Mouse (Mus musculus) testis, adult 2 months (tissue): ENCODE data around the gene Ankrd7. TPM values are rescaled to one million over a fixed set of nuclear protein-coding genes. Genes with fewer than 3 reads are reported as not detected.
"Not testable (repeated sequence)": the region's sequence is repeated elsewhere in the genome, so short reads cannot be mapped to it uniquely, and the experiment has no call there.

Source experiments
- H3K27ac ChIP-seq: fragments of 200-500 bp; 2 replicates; pipeline ENCODE4 v1.5.1; 2012; ENCODE audit warnings: low read depth, low read length; ENCODE audit not compliant: control insufficient read depth, insufficient read depth
- H3K27me3 ChIP-seq: fragments of 200-500 bp; 2 replicates; pipeline ENCODE4 v1.6.1; 2012; ENCODE audit warnings: mild to moderate bottlenecking, low read length, moderate library complexity; ENCODE audit not compliant: control insufficient read depth, insufficient read depth
- H3K36me3 ChIP-seq: fragments of 200-500 bp; 2 replicates; pipeline ENCODE4 v1.6.1; 2012; ENCODE audit warnings: mild to moderate bottlenecking, low read length; ENCODE audit not compliant: control insufficient read depth, insufficient read depth
- H3K4me1 ChIP-seq: fragments of 200-500 bp; 2 replicates; pipeline ENCODE4 v1.6.1; 2012; ENCODE audit warnings: low read length; ENCODE audit not compliant: control insufficient read depth, insufficient read depth
- H3K4me3 ChIP-seq: fragments of 200-500 bp; 2 replicates; pipeline ENCODE4 v1.5.1; 2012; ENCODE audit warnings: low read depth, mild to moderate bottlenecking, low read length, moderate library complexity, mixed read lengths; ENCODE audit not compliant: control insufficient read depth
- CTCF ChIP-seq: fragments of 200-500 bp; IDR thresholded peaks from 2 replicates; pipeline ENCODE4 v1.5.1; 2012; ENCODE audit warnings: low read depth, mild to moderate bottlenecking, inconsistent platforms, low read length, moderate library complexity; ENCODE audit not compliant: control insufficient read depth, insufficient read depth, insufficient replicate concordance
- POLR2A ChIP-seq: fragments of 200-500 bp; IDR thresholded peaks from 2 replicates; pipeline ENCODE4 v1.6.1; 2012; ENCODE audit warnings: low read depth, mild to moderate bottlenecking, inconsistent platforms, low read length, moderate library complexity; ENCODE audit not compliant: control insufficient read depth
- polyA plus RNA-seq: library from polyadenylated mRNA; depleted of rRNA; stranded (reverse); fragments of >200 nt; gene quantifications from 2 replicates; pipeline ENCODE4 v1.2.3, GENCODE M21; 2012; rRNA removed

Gene Ankrd7
- 33.0 and 55.8 TPM in 2 replicates for polyA plus RNA-seq

DNA sequence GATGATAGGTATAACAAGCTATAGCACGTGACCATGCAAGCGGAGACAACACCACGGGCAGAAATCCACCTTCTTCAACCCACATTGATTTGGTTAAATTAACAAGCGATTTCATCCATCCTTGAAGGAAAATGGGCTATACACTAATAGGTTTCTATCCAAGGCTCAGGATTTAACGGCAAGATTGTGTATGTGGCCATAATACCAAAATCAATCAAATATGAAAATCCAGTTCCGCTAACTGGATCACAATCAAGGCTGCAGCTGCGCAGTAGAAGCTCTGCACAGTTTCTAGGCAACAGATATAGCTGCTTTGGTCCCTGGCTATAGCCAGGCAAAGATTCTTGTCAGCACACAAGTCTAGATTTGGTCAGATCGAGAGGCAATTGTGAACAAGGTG, at the start of gene Ankrd7:
Gene Ankrd7, plus strand, starts transcription at position 301 of the 400 bp plus-strand sequence.
- no peaks in the 10 kb centered on the region for H3K36me3 ChIP-seq
- peak within 1 kb of the TSS; percentile 92 for H3K4me3 ChIP-seq
- H3K27me3 ChIP-seq = no peaks in the 10 kb centered on the region
- peak within 1 kb of the TSS; percentile 63 for H3K27ac ChIP-seq
- H3K4me1 ChIP-seq = peaks cover 2% of the 10 kb centered on the region; the same call in 1 of the 2 replicates
- no peak for TF ChIP-seq CTCF
- no peak for TF ChIP-seq POLR2A

DNA sequence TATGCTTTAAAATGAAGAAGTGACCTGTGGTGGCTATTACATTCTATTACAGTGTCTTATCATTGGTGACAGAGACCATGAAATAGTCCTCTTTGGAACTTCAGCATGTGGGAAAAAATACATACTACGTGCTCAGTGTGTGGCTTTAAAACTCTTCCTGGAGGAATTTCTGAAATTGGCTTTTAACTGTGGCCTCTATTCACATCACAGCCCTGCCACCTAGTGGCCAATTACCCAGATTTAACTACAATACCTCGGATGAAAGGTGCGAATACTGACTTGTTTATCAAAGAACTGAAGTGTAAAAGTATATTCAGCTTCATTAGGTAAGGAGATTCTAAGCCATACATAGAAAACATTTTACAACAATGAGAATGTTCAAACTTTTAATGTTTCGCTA, 46.8 kb upstream of the Ankrd7 start:
- no peak overlapping the region for H3K4me3 ChIP-seq
- no peaks in the 10 kb centered on the region for H3K36me3 ChIP-seq
- peak; percentile 4; the same call in 1 of the 2 replicates for TF ChIP-seq CTCF
- no peak for TF ChIP-seq POLR2A
- H3K27me3 ChIP-seq = no peaks in the 10 kb centered on the region
- H3K27ac ChIP-seq = no peak overlapping the region
- no peaks in the 10 kb centered on the region for H3K4me1 ChIP-seq

DNA sequence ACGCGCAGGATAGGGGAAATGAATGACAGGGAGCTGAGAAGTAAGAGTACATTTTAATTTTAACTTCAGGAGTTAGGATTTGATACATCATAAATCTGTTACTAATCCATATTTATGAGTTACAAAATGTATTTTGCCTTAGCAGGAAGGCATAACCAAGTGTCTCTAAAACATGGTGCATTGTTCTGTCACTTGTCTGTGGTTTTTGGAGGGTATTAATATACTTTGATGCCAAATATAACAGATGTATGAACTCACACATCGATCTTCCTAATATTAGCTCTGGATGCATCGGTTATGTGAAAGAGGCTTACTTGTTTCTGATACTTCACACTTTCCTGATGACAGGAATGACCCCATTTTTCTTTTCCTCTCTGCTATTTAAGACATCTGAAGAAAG, 45.9 kb upstream of the Ankrd7 start:
- H3K27ac ChIP-seq = no peak overlapping the region
- H3K4me1 ChIP-seq = no peaks in the 10 kb centered on the region
- H3K27me3 ChIP-seq = no peaks in the 10 kb centered on the region
- no peak overlapping the region for H3K4me3 ChIP-seq
- no peaks in the 10 kb centered on the region for H3K36me3 ChIP-seq
- TF ChIP-seq POLR2A (no peak), CTCF (no peak)

DNA sequence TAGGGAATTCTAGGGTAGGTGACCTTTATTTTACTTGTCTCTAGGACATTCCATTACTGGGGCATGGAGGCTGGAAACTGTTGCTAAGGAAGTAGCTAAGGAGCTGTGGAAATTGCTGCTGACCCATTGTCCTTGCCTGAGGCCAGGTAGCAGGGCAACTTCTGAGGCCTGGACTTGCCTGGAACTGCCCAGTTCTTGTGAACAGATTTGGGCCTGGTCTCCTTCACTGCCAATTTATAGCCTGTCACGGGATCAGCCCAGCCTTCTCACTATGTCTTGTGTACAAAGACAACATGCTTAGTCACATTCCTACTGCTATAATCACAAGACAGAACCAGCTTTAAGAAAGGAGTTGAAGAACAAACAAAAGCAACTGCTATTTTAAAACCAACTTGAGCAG, 43.3 kb upstream of the Ankrd7 start:
- Histone ChIP-seq H3K27ac (no peak overlapping the region), H3K27me3 (no peaks in the 10 kb centered on the region), H3K36me3 (no peaks in the 10 kb centered on the region), H3K4me1 (no peaks in the 10 kb centered on the region), H3K4me3 (no peak overlapping the region)
- TF ChIP-seq CTCF (no peak), POLR2A (no peak)

DNA sequence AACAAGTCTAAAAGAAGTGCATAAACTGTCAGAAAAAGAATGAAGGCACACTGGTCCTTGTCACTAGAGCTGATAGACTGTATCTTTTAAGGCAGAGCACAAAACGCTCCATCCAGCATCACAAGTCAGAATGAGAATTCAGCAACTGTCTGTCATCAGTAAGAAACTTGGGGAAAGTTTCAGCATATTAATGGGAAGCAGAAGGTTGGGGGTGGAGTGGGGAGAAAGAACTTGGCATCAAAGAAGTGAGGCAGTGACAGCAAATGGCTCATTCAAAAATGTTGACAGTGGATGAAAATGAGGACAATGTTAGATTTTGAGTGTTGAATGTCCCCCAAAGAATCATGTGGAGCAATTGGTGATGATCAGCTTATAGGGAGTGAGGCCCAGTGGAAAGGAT, 33.2 kb upstream of the Ankrd7 start:
- H3K4me3 ChIP-seq = no peak overlapping the region
- no peak overlapping the region for H3K27ac ChIP-seq
- TF ChIP-seq CTCF (no peak), POLR2A (no peak)

DNA sequence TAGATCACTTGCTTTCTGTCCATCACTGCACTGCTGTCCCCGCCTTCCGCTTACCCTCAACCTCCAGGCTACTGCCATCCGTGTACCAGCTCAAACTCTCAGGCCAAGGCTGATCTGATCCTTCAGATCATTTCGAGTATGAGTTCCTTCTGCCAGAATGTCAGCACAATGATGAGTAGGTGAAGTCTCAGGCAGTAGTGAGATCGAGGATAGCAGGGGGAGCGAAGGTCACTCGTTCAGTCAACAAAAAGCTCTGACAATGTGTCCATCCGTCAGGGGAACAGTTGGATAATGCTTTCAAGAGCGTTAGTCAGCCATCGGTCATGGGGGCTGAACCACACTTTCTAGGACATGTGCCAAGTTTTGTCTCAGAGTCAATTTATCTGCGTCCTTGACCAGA, 21.6 kb upstream of the Ankrd7 start:
- not testable (repeated sequence) for H3K27ac ChIP-seq, H3K36me3 ChIP-seq, H3K4me1 ChIP-seq, H3K27me3 ChIP-seq, H3K4me3 ChIP-seq

More for the DNA sequence above, 33.2 kb upstream of the Ankrd7 start:
- no peaks in the 10 kb centered on the region for H3K27me3 ChIP-seq
- no peaks in the 10 kb centered on the region for H3K36me3 ChIP-seq
- H3K4me1 ChIP-seq = no peaks in the 10 kb centered on the region

DNA sequence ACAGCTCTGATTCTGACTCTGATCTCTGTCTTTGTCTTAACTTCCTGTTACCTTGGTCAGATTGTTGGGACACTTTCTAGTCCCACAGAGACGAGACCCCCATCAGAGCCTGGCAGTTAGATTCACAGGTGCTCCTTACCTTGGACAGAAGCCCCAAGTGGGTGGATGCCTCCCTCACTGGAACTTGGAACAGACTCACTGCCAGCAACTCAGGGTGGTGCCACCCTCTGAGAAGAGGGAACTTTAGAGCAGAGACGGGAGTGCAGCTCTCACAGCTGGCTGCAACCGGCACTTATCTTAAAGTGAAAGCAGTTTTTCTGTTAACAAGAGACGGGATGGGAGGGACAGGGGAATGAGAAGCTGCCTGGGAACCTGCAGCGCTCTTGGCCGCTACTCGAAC, 20.5 kb upstream of the Ankrd7 start:
- not testable (repeated sequence) for H3K27me3 ChIP-seq, H3K27ac ChIP-seq, H3K36me3 ChIP-seq, H3K4me1 ChIP-seq
- peak overlapping the region; percentile 13; the same call in 1 of the 2 replicates for H3K4me3 ChIP-seq

DNA sequence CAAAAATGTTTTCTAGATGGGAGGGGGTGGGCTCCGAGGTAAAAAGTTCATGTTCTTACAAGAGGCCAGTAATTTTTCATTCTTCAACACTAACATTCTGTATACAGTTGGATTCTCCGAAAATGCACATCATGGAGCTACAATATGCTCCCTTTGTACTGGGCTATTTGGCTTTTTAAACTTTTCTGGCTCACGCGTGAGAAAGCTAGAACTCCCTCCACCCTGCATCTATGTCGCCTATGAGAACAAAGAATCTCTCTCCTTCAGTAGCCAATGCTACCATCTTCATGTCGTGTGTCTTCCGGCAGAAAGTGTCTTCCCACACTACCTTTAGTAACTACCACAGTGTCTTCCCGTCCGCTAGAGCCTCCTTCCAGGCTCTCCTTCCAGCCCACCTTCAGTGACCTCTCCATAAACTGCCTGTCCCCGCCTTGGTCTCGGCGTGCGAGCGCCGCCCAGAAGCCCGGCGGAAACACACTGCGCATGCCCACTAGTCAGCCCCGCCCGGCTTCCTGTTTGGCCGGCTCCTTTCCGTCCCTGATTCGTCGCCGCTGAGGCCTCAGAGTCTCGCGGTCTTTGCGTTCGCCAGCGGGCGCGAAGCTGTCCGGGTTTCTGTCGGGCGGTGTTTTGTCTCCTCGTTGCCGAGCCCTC, 17.9 kb upstream of the Ankrd7 start, which contains the start of gene Lsm8:
Gene Lsm8, plus strand, starts transcription at position 529 of the 651 bp plus-strand sequence.
- Histone ChIP-seq H3K27ac (peak within 1 kb of the TSS; percentile 100), H3K4me1 (no peaks in the 10 kb centered on the region), H3K27me3 (no peaks in the 10 kb centered on the region), H3K36me3 (no peaks in the 10 kb centered on the region), H3K4me3 (peak within 1 kb of the TSS; percentile 99)
- peak; percentile 82 for TF ChIP-seq POLR2A
- 0 out of 2 replicates have a peak, but pooled peaks have one; percentile 6 for TF ChIP-seq CTCF
